Mouse (Mus musculus) c-Kit-negative CD71-positive TER-119-positive erythroid progenitor cells, embryonic 14.5 days (primary cell): ENCODE results near the gene Plch2.

Source experiments
- DNase-seq: peaks from one replicate; pipeline ENCODE4 v3.0.0-alpha.2; 2013; ENCODE audit warnings: low read depth, low spot score

Plch2 gene

GRCm38 (mm10) chr4:155074418-155074817 is 17.8 kb upstream of the Plch2 start:
- no peak for DNase-seq

- no peak for DNase-seq
Measured at GRCm38 (mm10) chr4:155070921-155071320, 14.3 kb upstream of the Plch2 start.

GRCm38 (mm10) chr4:155070199-155070598 is 13.6 kb upstream of the Plch2 start:
- no peak for DNase-seq

GRCm38 (mm10) chr4:155069191-155069590 is 12.6 kb upstream of the Plch2 start:
- DNase-seq = no peak

GRCm38 (mm10) chr4:155068357-155068972 is 11.9 kb upstream of the Plch2 start:
- DNase-seq = no peak

- DNase-seq = peak; percentile 99
Measured at GRCm38 (mm10) chr4:155066834-155067522, 10.4 kb upstream of the Plch2 start, which contains the start of gene Pex10. Pex10 (plus strand) TSS chr4:155067016.

- peak; percentile 89 for DNase-seq
Measured at GRCm38 (mm10) chr4:155065970-155066833, 9.6 kb upstream of the Plch2 start.

GRCm38 (mm10) chr4:155064474-155064873 is 7.9 kb upstream of the Plch2 start:
- no peak for DNase-seq

- no peak for DNase-seq
Measured at GRCm38 (mm10) chr4:155063895-155064294, 7.3 kb upstream of the Plch2 start.

GRCm38 (mm10) chr4:155058325-155058724 is 1.7 kb upstream of the Plch2 start:
- DNase-seq = no peak

- no peak for DNase-seq
Measured at GRCm38 (mm10) chr4:155050116-155050515, 6.5 kb downstream of the Plch2 start.

GRCm38 (mm10) chr4:155046636-155047035 is 9.9 kb downstream of the Plch2 start:
- DNase-seq = no peak

GRCm38 (mm10) chr4:155043289-155043625 is 13.3 kb downstream of the Plch2 start:
- DNase-seq = no peak

GRCm38 (mm10) chr4:155042606-155043288 is 13.8 kb downstream of the Plch2 start:
- no peak for DNase-seq

GRCm38 (mm10) chr4:155040696-155041095 is 15.9 kb downstream of the Plch2 start:
- no peak for DNase-seq

- DNase-seq = no peak
Measured at GRCm38 (mm10) chr4:155040197-155040596, 16.4 kb downstream of the Plch2 start.

- no peak for DNase-seq
Measured at GRCm38 (mm10) chr4:155034787-155035186, 21.8 kb downstream of the Plch2 start.

- DNase-seq = no peak
Measured at GRCm38 (mm10) chr4:155034202-155034601, 22.4 kb downstream of the Plch2 start.

GRCm38 (mm10) chr4:155033115-155033514 is 23.5 kb downstream of the Plch2 start:
- DNase-seq = no peak

GRCm38 (mm10) chr4:155024170-155025010 is 32.2 kb downstream of the Plch2 start:
- no peak for DNase-seq
